Mouse (Mus musculus) testis, adult 10 weeks (tissue): ENCODE data around the gene Olfr866. TPM values are rescaled to one million over a fixed set of nuclear protein-coding genes. Genes with fewer than 3 reads are reported as not detected.

Experiments
- polyA plus RNA-seq: library from polyadenylated mRNA; stranded (reverse); fragments of 350-450 nt; fragmentation: Illumina TruSeq; extraction: RNeasy Lipid Tissue Mini Kit (QIAGEN cat#74804); gene quantifications from one replicate; pipeline ENCODE4 v1.2.3, GENCODE M21; 2014; ENCODE audit warnings: low read depth, low replicate concordance

Olfr866 gene
- not detected for polyA plus RNA-seq

DNA sequence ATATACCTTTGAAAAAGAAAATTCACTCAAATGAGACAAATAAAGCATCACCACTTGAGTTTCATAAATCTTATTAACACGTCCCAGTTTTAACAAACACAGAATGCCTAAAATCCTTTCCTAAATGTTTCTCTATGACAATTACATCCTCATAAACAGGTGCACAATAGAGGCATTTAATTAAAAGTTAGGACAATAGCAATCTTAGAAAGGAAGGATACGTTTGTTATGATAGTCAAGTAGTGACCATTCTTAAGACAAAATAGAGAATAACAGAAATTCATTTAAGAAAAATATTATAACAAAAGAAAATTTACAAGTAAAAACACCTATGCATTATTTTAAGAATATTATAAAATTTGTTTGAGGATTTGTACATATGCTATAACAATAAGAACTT lies at the start of gene Olfr866:
Olfr866 (minus strand) TSS at position 101 of the 400 bp plus-strand sequence.

DNA sequence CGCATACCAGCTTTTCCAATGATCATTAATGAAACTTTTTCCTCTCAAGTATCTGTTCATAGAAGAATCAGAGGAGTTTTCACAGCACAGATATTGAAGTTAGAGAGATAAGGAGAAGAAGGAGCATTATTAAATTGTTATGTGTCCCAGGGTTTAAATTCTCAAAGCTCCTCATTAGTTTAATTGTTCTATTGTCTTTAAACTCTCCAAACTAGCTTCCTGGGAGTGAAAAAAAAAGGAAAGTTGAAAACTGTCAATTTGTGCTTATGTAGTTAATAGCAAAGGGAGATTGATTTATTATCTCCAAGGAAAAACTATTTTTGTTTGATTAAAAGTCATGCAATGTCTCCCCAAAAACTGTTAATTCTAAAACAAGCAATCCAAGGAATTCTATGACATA lies 29.6 kb upstream of the Olfr866 start, which contains the start of gene Olfr867:
Olfr867 (minus strand) TSS at position 101 of the 400 bp plus-strand sequence.

Other genes starting within 250 kb of the Olfr866 start
- gene Olfr58, start 247.8 kb downstream of the Olfr866 start, polyA plus RNA-seq: not detected
- gene Olfr859, start 223.1 kb downstream of the Olfr866 start, polyA plus RNA-seq: not detected
- gene Olfr860, start 178.3 kb downstream of the Olfr866 start, polyA plus RNA-seq: not detected
- gene Olfr862, start 140.0 kb downstream of the Olfr866 start, polyA plus RNA-seq: not detected
- not detected for gene Olfr77, start 111.2 kb downstream of the Olfr866 start, polyA plus RNA-seq
- not detected for gene Olfr867, start 29.5 kb upstream of the Olfr866 start, polyA plus RNA-seq
- not detected for gene Olfr868, start 70.6 kb upstream of the Olfr866 start, polyA plus RNA-seq
- gene Olfr869, start 101.0 kb upstream of the Olfr866 start, polyA plus RNA-seq: not detected
- gene Olfr870, start 146.0 kb upstream of the Olfr866 start, polyA plus RNA-seq: not detected
- gene Olfr871, start 184.2 kb upstream of the Olfr866 start, polyA plus RNA-seq: not detected
- 1.4 TPM for gene Olfr872, start 209.1 kb upstream of the Olfr866 start, polyA plus RNA-seq